Mouse (Mus musculus) kidney, embryonic 14.5 days (tissue): Measurements from ENCODE around the gene Nrxn1. TPM values are rescaled to one million over a fixed set of nuclear protein-coding genes. Genes with fewer than 3 reads are reported as not detected.

Experiments used
- ATAC-seq: fragments of 200-750 bp; cut with Nextera tagmentation; 2 replicates; pipeline ENCODE4 v1.8.0; 2017; ENCODE audit warnings: moderate number of reproducible peaks, mild to moderate bottlenecking, moderate TSS enrichment, moderate library complexity; ENCODE audit not compliant: low FRiP score, low TSS enrichment
- H3K27ac ChIP-seq: fragments of 300-500 bp; sonication (generic); 2 replicates; pipeline ENCODE4 v1.5.1; 2014; ENCODE audit warnings: low read depth, mild to moderate bottlenecking, low read length, moderate library complexity, mixed read lengths
- H3K27me3 ChIP-seq: fragments of 300-500 bp; sonication (generic); 2 replicates; pipeline ENCODE4 v1.6.1; 2014; ENCODE audit warnings: mild to moderate bottlenecking, low read length; ENCODE audit not compliant: control insufficient read depth, insufficient read depth
- H3K36me3 ChIP-seq: fragments of 300-500 bp; sonication (generic); 2 replicates; pipeline ENCODE4 v1.6.1; 2014; ENCODE audit warnings: low read length, mixed read lengths; ENCODE audit not compliant: control insufficient read depth, insufficient read depth
- H3K4me1 ChIP-seq: fragments of 300-500 bp; sonication (generic); 2 replicates; pipeline ENCODE4 v1.6.1; 2014; ENCODE audit warnings: low read length, mixed read lengths; ENCODE audit not compliant: control insufficient read depth, insufficient read depth
- H3K4me2 ChIP-seq: fragments of 300-500 bp; sonication (generic); replicated peaks from 2 replicates; pipeline ENCODE4 v1.6.1; 2014; ENCODE audit warnings: low read depth, mild to moderate bottlenecking, low read length
- H3K4me3 ChIP-seq: fragments of 300-500 bp; sonication (generic); 2 replicates; pipeline ENCODE4 v1.5.1; 2014; ENCODE audit warnings: mild to moderate bottlenecking, low read length
- H3K9ac ChIP-seq: fragments of 300-500 bp; sonication (generic); 2 replicates; pipeline ENCODE4 v1.6.1; 2014; ENCODE audit warnings: low read depth, mild to moderate bottlenecking, low read length, moderate library complexity
- H3K9me3 ChIP-seq: fragments of 300-500 bp; sonication (generic); 2 replicates; pipeline ENCODE4 v1.6.1; 2016; ENCODE audit warnings: low read length; ENCODE audit not compliant: control insufficient read depth
- WGBS: fragments of 180-500 bp; shearing (Covaris S2); extraction: QIAGEN DNeasy Blood & Tissue Kit; methylation state at CpG from one replicate; pipeline ENCODE4 v1.1.7; 2014; 5-methylcytosine and 5-hydroxymethylcytosine counted together
- polyA plus RNA-seq: library from polyadenylated mRNA; unstranded; fragments of >200 nt; fragmentation: Nextera tagmentation; extraction: Ambion mirVana; gene quantifications from 2 replicates; pipeline ENCODE4 v1.2.1, GENCODE M21; 2014

Gene Nrxn1
- polyA plus RNA-seq, 1 experiment from 2014 or later = 10.1 TPM

DNA sequence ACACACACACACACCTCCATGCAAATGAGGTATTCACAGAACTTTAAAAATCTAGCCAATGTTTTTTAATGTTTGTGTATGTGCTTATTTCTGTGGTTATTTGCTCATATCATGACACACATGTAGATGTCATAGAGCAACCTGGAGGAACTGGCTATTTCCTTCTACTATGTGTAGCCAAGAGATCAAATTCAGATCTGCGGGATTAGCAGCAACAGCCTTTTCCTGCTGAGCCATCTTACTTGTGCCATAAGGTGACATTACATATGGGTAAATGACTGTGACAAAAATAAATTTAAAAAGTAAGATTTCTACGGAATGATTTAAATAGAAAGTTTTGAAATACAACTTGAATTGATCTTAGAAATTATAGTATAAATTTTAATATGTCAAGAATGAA is 672.1 kb downstream of the Nrxn1 start:
- H3K27ac ChIP-seq = no peak overlapping the region
- no peak overlapping the region for H3K4me2 ChIP-seq
- no peak overlapping the region for H3K9ac ChIP-seq
- WGBS = 89% methylated on average over 2 of the region's 2 CpGs
- H3K4me1 ChIP-seq = no peaks in the 10 kb centered on the region
- no peak overlapping the region for H3K4me3 ChIP-seq
- H3K36me3 ChIP-seq = no peaks in the 10 kb centered on the region
- no peaks in the 10 kb centered on the region for H3K27me3 ChIP-seq
- H3K9me3 ChIP-seq = no peaks in the 10 kb centered on the region
- ATAC-seq = no peak

DNA sequence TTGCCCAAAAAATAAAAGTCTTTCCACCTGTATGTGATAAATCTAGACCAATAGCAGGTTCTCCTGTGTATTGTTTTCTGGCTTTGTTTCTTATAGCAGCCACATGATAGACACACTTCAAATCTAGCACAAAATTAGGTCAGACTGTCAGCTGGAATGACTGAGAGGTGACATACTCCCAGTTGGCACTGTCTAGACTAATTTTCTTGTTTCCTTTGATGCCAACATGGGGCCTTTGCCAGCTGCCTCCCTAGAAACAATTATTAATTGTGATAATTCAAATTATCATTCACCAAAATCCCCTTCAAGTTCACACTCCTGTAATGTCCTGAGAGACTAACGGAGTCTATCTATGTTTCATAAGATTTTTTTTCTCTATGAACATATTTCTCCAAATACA is 673.3 kb downstream of the Nrxn1 start:
- no peak overlapping the region for H3K4me3 ChIP-seq

GRCm38 (mm10) chr17:90396357-90396756 is 696.5 kb downstream of the Nrxn1 start:
- Histone ChIP-seq H3K4me2 (no peak overlapping the region), H3K36me3 (no peaks in the 10 kb centered on the region), H3K4me1 (no peaks in the 10 kb centered on the region), H3K9ac (no peak overlapping the region), H3K27me3 (no peaks in the 10 kb centered on the region), H3K4me3 (no peak overlapping the region), H3K9me3 (no peaks in the 10 kb centered on the region), H3K27ac (no peak overlapping the region)
- no peak for ATAC-seq

More for the DNA sequence above, 673.3 kb downstream of the Nrxn1 start:
- no peaks in the 10 kb centered on the region for H3K36me3 ChIP-seq
- H3K9me3 ChIP-seq = no peaks in the 10 kb centered on the region
- H3K9ac ChIP-seq = no peak overlapping the region
- no peaks in the 10 kb centered on the region for H3K27me3 ChIP-seq
- H3K27ac ChIP-seq = no peak overlapping the region
- H3K4me1 ChIP-seq = no peaks in the 10 kb centered on the region
- 93% methylated on average over 1 of the region's 1 CpGs for WGBS
- no peak overlapping the region for H3K4me2 ChIP-seq
- no peak for ATAC-seq

- Histone ChIP-seq H3K27me3 (no peaks in the 10 kb centered on the region), H3K9me3 (no peaks in the 10 kb centered on the region), H3K27ac (no peak overlapping the region), H3K4me1 (no peaks in the 10 kb centered on the region), H3K4me2 (no peak overlapping the region), H3K36me3 (no peaks in the 10 kb centered on the region), H3K9ac (no peak overlapping the region), H3K4me3 (no peak overlapping the region)
- no peak for ATAC-seq
- WGBS = 90% methylated on average over 6 of the region's 6 CpGs
These were observed 698.3 kb downstream of the Nrxn1 start for GRCm38 (mm10) chr17:90394606-90395005.

DNA sequence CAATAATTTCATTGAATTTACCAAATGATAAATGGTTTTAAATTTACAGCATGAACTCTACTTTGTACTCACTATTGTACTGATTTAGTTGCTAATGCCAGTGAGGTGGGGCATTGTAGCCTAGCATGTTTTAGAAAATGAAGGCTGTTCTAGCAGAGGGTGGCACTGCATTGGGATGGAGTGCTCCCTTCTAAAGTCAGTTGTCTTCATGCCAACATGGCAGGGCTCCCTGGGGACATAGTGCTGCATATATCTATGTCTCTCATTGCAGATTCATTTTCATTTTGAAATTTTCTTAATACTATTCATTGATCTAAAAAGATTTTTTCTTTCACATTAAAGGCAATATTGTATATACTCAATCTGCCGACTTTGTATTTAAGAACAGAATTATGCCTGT is 700.1 kb downstream of the Nrxn1 start:
- no peaks in the 10 kb centered on the region for H3K4me1 ChIP-seq
- H3K9me3 ChIP-seq = no peaks in the 10 kb centered on the region
- no peak overlapping the region for H3K4me2 ChIP-seq
- no peaks in the 10 kb centered on the region for H3K36me3 ChIP-seq
- ATAC-seq = no peak
- 98% methylated on average over 1 of the region's 1 CpGs for WGBS
- no peak overlapping the region for H3K4me3 ChIP-seq
- H3K27me3 ChIP-seq = no peaks in the 10 kb centered on the region
- no peak overlapping the region for H3K9ac ChIP-seq
- H3K27ac ChIP-seq = no peak overlapping the region

DNA sequence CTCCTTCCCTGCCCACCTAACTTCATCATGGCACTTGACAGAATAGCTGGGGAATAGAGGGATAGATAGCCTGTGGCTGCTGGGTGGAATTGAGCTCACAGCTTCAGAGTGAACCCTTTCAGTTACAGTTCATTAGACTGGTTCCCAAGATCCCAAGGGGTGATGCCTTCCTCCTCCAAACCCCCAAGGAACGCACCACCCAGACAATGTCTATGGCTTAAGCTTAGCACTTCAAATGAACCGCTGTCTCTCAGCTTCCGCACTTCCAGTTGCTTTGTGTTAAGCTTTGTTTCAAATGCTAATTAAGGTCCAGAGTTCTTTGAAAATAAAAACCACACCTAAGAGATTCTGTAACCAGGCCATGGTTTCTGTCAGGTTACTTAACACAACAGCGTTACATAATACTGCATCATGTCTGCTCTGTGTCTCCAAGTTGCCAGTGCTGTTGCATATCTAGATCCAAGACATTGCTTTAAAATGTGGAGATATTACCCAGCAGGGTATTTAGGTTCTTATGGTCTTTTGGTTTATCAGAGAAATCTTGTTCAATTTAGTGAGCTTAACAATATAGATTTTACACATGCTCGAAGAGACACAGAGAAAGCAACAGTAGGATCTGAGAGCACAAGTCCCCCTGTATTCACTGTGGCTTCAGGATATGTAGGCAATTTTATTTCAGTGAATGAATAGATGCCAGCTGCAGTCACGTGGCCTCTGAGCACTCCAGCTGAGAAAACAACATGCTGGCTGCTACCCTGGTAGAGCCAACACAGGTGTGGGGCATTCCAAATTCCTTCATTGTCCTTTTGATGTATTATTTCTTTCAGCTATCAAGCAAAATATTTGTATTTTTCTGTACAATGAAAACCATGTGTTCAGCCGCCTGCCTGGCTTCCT is 702.3 kb downstream of the Nrxn1 start:
- Histone ChIP-seq H3K27ac (no peak overlapping the region), H3K4me1 (no peaks in the 10 kb centered on the region), H3K9ac (no peak overlapping the region), H3K27me3 (no peaks in the 10 kb centered on the region), H3K4me2 (no peak overlapping the region), H3K9me3 (no peaks in the 10 kb centered on the region), H3K36me3 (no peaks in the 10 kb centered on the region), H3K4me3 (no peak overlapping the region)
- 46% methylated on average over 7 of the region's 7 CpGs for WGBS
- ATAC-seq = no peak

GRCm38 (mm10) chr17:90384856-90385255 is 708.0 kb downstream of the Nrxn1 start:
- H3K9ac ChIP-seq = no peak overlapping the region
- WGBS = 81% methylated on average over 2 of the region's 2 CpGs
- no peaks in the 10 kb centered on the region for H3K9me3 ChIP-seq
- no peak overlapping the region for H3K27ac ChIP-seq
- no peak overlapping the region for H3K4me2 ChIP-seq
- no peak for ATAC-seq
- H3K36me3 ChIP-seq = no peaks in the 10 kb centered on the region
- H3K4me1 ChIP-seq = peaks cover 15% of the 10 kb centered on the region
- no peak overlapping the region for H3K4me3 ChIP-seq
- H3K27me3 ChIP-seq = no peaks in the 10 kb centered on the region

DNA sequence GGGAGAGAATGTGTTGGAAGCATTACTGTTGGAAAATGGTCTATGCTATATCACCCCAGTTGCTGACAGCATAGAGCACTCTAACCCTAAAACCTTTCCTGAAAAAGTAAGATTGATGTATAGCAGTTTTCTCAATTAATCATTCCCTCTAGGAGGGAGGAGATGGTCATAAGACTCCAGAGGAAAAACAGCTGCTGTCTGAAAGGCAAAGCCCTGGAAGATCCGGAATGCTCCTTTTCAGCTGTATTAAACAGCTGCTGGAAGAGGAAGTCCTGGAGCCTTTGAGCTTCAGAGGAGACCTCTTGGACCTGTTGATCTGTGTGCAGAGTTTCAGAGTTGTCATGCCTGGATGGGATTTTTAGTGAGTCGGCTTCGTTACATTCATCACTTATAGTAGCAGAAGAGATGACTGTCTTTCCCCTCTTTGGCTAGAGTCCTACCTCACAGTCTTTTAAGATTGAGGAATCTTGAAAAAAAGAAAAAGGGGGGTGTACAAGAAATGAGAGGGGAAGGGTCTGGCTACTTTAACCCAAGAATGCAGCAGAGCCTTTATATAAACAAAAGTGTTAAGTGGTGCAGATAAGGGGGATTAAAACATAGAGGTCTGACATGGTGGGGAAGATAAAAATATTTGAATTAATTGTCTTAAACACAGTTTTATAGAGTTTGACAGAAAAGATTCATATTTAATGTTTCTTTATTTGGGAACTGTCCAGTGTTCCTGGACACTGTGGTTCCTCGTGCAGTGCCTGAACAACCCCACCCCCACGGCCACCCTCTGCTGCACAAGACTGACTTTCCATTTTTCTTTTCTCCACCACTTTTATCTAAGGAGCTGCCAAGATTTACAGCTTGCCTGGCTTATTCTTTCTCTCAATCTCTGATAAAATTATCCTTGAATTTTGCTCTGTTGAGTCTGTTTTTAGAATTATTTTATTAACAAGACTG is 710.1 kb downstream of the Nrxn1 start:
- Histone ChIP-seq H3K9ac (no peak overlapping the region), H3K9me3 (no peaks in the 10 kb centered on the region), H3K27ac (peak overlapping the region; percentile 17; the same call in 1 of the 2 replicates), H3K4me3 (no peak overlapping the region), H3K4me2 (no peak overlapping the region), H3K36me3 (no peaks in the 10 kb centered on the region), H3K4me1 (peaks cover 15% of the 10 kb centered on the region), H3K27me3 (no peaks in the 10 kb centered on the region)
- ATAC-seq = peak; percentile 95
- 15% methylated on average over 5 of the region's 5 CpGs for WGBS

DNA sequence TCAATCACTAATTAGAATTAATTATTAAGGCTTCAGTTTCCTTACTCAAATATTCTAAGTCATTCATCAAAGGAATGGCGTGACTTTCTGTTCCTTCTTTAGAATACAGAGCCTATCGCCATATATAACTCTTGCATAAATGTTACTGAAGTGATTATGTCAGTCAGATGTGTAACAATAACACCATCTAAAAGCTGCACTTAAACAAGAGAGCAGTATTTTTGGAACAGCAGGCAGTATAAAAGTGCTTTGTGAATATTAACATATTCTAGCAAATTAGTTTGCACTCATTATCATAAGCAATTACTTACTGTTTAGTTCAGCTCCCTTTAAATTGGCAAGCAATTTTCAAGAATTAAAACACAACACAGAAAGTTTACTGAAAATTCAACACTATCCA is 716.3 kb downstream of the Nrxn1 start:
- no peak overlapping the region for H3K4me3 ChIP-seq
- H3K27me3 ChIP-seq = no peaks in the 10 kb centered on the region
- no peaks in the 10 kb centered on the region for H3K9me3 ChIP-seq
- no peak overlapping the region for H3K9ac ChIP-seq
- no peak for ATAC-seq
- WGBS = 85% methylated on average over 2 of the region's 2 CpGs
- H3K27ac ChIP-seq = no peak overlapping the region
- H3K36me3 ChIP-seq = no peaks in the 10 kb centered on the region
- no peaks in the 10 kb centered on the region for H3K4me1 ChIP-seq
- H3K4me2 ChIP-seq = no peak overlapping the region
